Mouse (Mus musculus): ENCODE data around the gene Slc27a5. TPM values are rescaled to one million over a fixed set of nuclear protein-coding genes. Genes with fewer than 3 reads are reported as not detected.

Gene Slc27a5
- polyA plus RNA-seq, 1 experiment from 2014 or later: 0.18 TPM

- Histone ChIP-seq H3K4me3 (replicated peaks) (no peak overlapping the region), H3K9ac (no peak overlapping the region)
- ATAC-seq (ENCODE audit: low FRiP score): no peak
These were observed 17.2 kb upstream of the Slc27a5 start for GRCm38 (mm10) chr7:13015217-13015616.

GRCm38 (mm10) chr7:13014275-13014839 is 16.4 kb upstream of the Slc27a5 start:
- 44% methylated on average over 6 of the region's 6 CpGs for WGBS
- peaks cover 7% of the 10 kb centered on the region for H3K4me1 ChIP-seq
- no peak overlapping the region for H3K9ac ChIP-seq
- no peak overlapping the region for H3K4me3 ChIP-seq (replicated peaks)
- H3K9me3 ChIP-seq: no peaks in the 10 kb centered on the region
- H3K36me3 ChIP-seq (replicated peaks): no peaks in the 10 kb centered on the region
- H3K27ac ChIP-seq: no peak overlapping the region
- no peak overlapping the region for H3K4me2 ChIP-seq
- no peaks in the 10 kb centered on the region for H3K27me3 ChIP-seq
- ATAC-seq (ENCODE audit: low FRiP score): no peak

More at GRCm38 (mm10) chr7:13015217-13015616, 17.2 kb upstream of the Slc27a5 start:
- no peaks in the 10 kb centered on the region for H3K36me3 ChIP-seq (replicated peaks)
- 96% methylated on average over 1 of the region's 1 CpGs for WGBS
- no peaks in the 10 kb centered on the region for H3K27me3 ChIP-seq
- no peak overlapping the region for H3K27ac ChIP-seq
- no peaks in the 10 kb centered on the region for H3K9me3 ChIP-seq
- H3K4me2 ChIP-seq: no peak overlapping the region
- peaks cover 5% of the 10 kb centered on the region for H3K4me1 ChIP-seq

GRCm38 (mm10) chr7:13013671-13014070 is 15.7 kb upstream of the Slc27a5 start:
- no peak overlapping the region for H3K4me2 ChIP-seq
- peaks cover 10% of the 10 kb centered on the region for H3K4me1 ChIP-seq
- H3K9ac ChIP-seq: no peak overlapping the region
- H3K9me3 ChIP-seq: no peaks in the 10 kb centered on the region
- H3K27me3 ChIP-seq: no peaks in the 10 kb centered on the region
- no peaks in the 10 kb centered on the region for H3K36me3 ChIP-seq (replicated peaks)
- H3K27ac ChIP-seq: no peak overlapping the region
- no peak overlapping the region for H3K4me3 ChIP-seq (replicated peaks)
- no peak for ATAC-seq (ENCODE audit: low FRiP score)
- WGBS: 69% methylated on average over 4 of the region's 4 CpGs

GRCm38 (mm10) chr7:13010005-13010908 is 12.3 kb upstream of the Slc27a5 start, which contains the start of gene Zbtb45:
TSS of gene Zbtb45 (minus strand) at chr7:13010034.
- ATAC-seq (ENCODE audit: low FRiP score): no peak
- Histone ChIP-seq H3K4me2 (peak within 1 kb of the TSS; percentile 73), H3K36me3 (replicated peaks) (peaks cover 26% of the 10 kb centered on the region), H3K27ac (peak within 1 kb of the TSS; percentile 97), H3K9ac (peak within 1 kb of the TSS; percentile 82), H3K9me3 (no peaks in the 10 kb centered on the region), H3K27me3 (peaks cover 13% of the 10 kb centered on the region), H3K4me1 (peaks cover 28% of the 10 kb centered on the region), H3K4me3 (replicated peaks) (peak within 1 kb of the TSS; percentile 63)
- WGBS: 15% methylated on average over 26 of the region's 26 CpGs

GRCm38 (mm10) chr7:13009143-13010004 is 11.4 kb upstream of the Slc27a5 start:
- under 1% methylated on average over 42 of the region's 42 CpGs for WGBS
- H3K27ac ChIP-seq: peak overlapping the region; percentile 97
- H3K4me3 ChIP-seq (replicated peaks): peak overlapping the region; percentile 63
- peaks cover 28% of the 10 kb centered on the region for H3K4me1 ChIP-seq
- H3K9me3 ChIP-seq: no peaks in the 10 kb centered on the region
- ATAC-seq (ENCODE audit: low FRiP score): peak; percentile 92
- peak overlapping the region; percentile 82 for H3K9ac ChIP-seq
- peak overlapping the region; percentile 73 for H3K4me2 ChIP-seq
- peaks cover 13% of the 10 kb centered on the region for H3K27me3 ChIP-seq
- peaks cover 33% of the 10 kb centered on the region for H3K36me3 ChIP-seq (replicated peaks)

- Histone ChIP-seq H3K4me3 (replicated peaks) (peak overlapping the region; percentile 13), H3K9me3 (no peaks in the 10 kb centered on the region), H3K36me3 (replicated peaks) (peaks cover 33% of the 10 kb centered on the region), H3K27ac (0 out of 2 replicates have a peak overlapping the region, but pooled peaks have one; percentile 36), H3K9ac (peak overlapping the region; percentile 54; the same call in 1 of the 2 replicates), H3K4me2 (peak overlapping the region; percentile 25; the same call in 1 of the 2 replicates), H3K27me3 (peaks cover 13% of the 10 kb centered on the region), H3K4me1 (peaks cover 28% of the 10 kb centered on the region)
- 45% methylated on average over 57 of the region's 57 CpGs for WGBS
- no peak for ATAC-seq (ENCODE audit: low FRiP score)
These were observed 9.5 kb upstream of the Slc27a5 start for GRCm38 (mm10) chr7:13007341-13008092.

GRCm38 (mm10) chr7:13006531-13006930 is 8.5 kb upstream of the Slc27a5 start:
- Histone ChIP-seq H3K4me2 (no peak overlapping the region), H3K36me3 (replicated peaks) (peaks cover 33% of the 10 kb centered on the region), H3K4me3 (replicated peaks) (no peak overlapping the region), H3K4me1 (peaks cover 28% of the 10 kb centered on the region), H3K9ac (no peak overlapping the region), H3K9me3 (no peaks in the 10 kb centered on the region), H3K27ac (no peak overlapping the region), H3K27me3 (peaks cover 13% of the 10 kb centered on the region)
- 90% methylated on average over 10 of the region's 10 CpGs for WGBS
- no peak for ATAC-seq (ENCODE audit: low FRiP score)

GRCm38 (mm10) chr7:13006011-13006410 is 8.0 kb upstream of the Slc27a5 start:
- Histone ChIP-seq H3K4me1 (peaks cover 28% of the 10 kb centered on the region), H3K4me3 (replicated peaks) (no peak overlapping the region), H3K9me3 (no peaks in the 10 kb centered on the region), H3K9ac (no peak overlapping the region), H3K36me3 (replicated peaks) (peaks cover 33% of the 10 kb centered on the region), H3K4me2 (no peak overlapping the region), H3K27ac (no peak overlapping the region), H3K27me3 (peaks cover 13% of the 10 kb centered on the region)
- ATAC-seq (ENCODE audit: low FRiP score): no peak
- WGBS: 91% methylated on average over 17 of the region's 17 CpGs

GRCm38 (mm10) chr7:13003380-13003779 is 5.4 kb upstream of the Slc27a5 start:
- Histone ChIP-seq H3K27me3 (peaks cover 13% of the 10 kb centered on the region), H3K9me3 (no peaks in the 10 kb centered on the region), H3K4me1 (peaks cover 15% of the 10 kb centered on the region), H3K4me3 (replicated peaks) (no peak overlapping the region), H3K4me2 (no peak overlapping the region), H3K27ac (no peak overlapping the region), H3K9ac (no peak overlapping the region), H3K36me3 (replicated peaks) (peaks cover 33% of the 10 kb centered on the region)
- ATAC-seq (ENCODE audit: low FRiP score): no peak
- WGBS: 79% methylated on average over 5 of the region's 5 CpGs

GRCm38 (mm10) chr7:13001584-13001983 is 3.6 kb upstream of the Slc27a5 start:
- H3K4me2 ChIP-seq: no peak overlapping the region
- no peak for ATAC-seq (ENCODE audit: low FRiP score)
- H3K36me3 ChIP-seq (replicated peaks): peaks cover 19% of the 10 kb centered on the region
- no peak overlapping the region for H3K4me3 ChIP-seq (replicated peaks)
- H3K27ac ChIP-seq: no peak overlapping the region
- WGBS: 90% methylated on average over 1 of the region's 1 CpGs
- no peaks in the 10 kb centered on the region for H3K27me3 ChIP-seq
- no peaks in the 10 kb centered on the region for H3K9me3 ChIP-seq
- H3K9ac ChIP-seq: no peak overlapping the region
- H3K4me1 ChIP-seq: no peaks in the 10 kb centered on the region

- Histone ChIP-seq H3K9ac (no peak within 1 kb of the TSS), H3K36me3 (replicated peaks) (no peaks in the 10 kb centered on the region; the same call in 1 of the 2 replicates), H3K27ac (no peak within 1 kb of the TSS), H3K9me3 (no peaks in the 10 kb centered on the region), H3K4me3 (replicated peaks) (no peak within 1 kb of the TSS), H3K4me2 (no peak within 1 kb of the TSS), H3K4me1 (no peaks in the 10 kb centered on the region), H3K27me3 (0 out of 2 replicates have a peak, but pooled peaks cover 4% of the 10 kb centered on the region)
- 72% methylated on average over 3 of the region's 3 CpGs for WGBS
- ATAC-seq (ENCODE audit: low FRiP score): no peak
These were observed 859 bp upstream of the Slc27a5 start, which contains the start of gene Trim28 for GRCm38 (mm10) chr7:12998851-12999250. TSS of gene Trim28 (plus strand) at chr7:12999114.
